Mouse (Mus musculus): ENCODE results near the gene Gm15023.
"Not testable (repeated sequence)": the region's sequence is repeated elsewhere in the genome, so short reads cannot be mapped to it uniquely, and the experiment has no call there.

The Gm15023 gene

DNA sequence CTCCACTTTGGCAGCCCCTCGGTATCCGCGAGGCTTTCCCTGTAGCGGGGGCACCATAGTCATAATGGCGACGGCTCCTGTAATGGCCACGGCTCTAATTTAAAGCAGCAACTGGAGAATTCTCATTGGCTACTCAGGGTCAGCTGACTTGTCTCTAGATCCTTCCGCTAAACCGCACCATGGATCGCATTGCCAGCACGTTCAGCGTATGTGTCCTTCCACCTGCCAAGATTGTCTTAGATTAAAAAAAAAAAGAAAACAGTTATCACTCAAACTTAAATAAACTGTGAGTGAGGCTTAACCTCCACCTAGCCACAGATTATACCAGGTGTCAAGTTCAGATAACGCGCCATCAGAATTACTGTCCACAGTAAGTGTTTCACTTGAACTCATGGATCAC lies at the start of gene Gm15023:
Gm15023 (minus strand) TSS at position 101 of the 400 bp plus-strand sequence.
- DNase-seq (ENCODE audit: low read depth, low spot score), result not testable (repeated sequence)

DNA sequence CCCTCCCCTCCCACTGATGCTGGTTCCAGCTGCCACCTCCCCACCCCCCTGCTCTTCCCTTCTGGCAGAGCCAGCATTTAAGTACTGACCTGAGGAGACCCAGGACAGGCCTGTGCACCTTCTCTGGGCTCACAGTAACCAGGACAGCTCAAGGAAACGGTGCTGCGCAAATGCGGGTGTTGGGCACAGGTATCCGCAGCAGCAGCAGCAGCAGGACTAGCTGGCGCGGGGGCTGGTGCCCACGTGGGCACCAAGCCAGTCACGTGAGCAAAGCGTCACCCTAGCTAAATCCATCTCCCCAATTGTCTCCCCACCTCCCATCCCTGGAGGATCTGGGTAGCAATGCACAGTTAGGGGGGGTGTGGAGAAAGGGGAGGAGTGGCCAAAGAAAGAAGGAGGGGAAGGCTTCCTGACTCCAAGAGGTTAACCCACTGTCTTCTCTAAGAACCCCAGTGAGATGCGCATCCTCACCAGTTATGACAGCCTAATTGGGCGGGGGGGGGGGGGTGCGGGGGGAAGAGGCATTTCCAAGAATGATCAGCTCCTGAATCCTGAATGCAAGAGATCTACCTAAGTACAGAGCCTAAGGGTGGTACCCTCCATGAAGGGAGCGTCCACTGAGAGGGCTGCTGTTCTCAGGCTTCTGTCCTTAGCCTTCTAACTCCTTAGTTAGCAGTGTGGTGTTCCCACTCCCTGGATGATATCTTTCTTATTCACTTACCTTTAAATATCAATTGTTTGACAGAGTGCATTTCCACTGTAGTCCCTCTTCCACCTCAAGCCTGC lies 33.2 kb upstream of the Gm15023 start, which contains the start of gene Tceal6:
Tceal6 (minus strand) TSS at position 252 of the 786 bp plus-strand sequence.
- DNase-seq (ENCODE audit: low read depth, low spot score), result peak; percentile 70

DNA sequence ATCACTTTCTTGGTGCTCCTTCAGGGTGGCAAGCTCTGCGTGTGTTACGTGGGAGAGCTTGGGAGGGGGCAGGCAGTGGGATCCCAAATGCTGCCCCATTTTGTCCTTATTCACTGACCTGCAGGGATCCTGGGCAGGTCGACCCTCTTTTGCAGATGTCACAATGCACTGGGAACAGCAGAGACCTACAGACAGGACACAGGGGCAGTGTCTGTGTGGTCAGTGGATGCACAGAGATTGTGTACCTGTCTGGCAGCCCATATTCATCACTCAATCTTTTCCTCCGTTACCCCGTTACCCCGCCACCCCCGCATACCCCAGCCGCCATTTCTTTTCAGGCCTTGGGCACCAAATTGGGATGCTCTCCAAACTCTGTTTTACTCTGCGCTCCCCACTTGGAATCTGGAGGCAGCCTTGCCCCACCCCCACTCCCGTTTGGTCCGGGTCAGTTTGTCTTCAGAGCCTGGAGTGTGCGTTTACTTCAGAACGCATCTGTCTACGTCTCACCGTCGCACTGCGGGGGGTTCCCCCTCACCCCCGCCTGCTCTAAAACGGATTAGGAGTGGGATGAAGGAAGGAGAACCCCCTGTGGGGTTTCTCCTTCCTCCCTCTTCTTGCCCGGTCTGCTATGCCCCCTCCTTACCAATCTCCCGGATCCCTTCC lies 32.5 kb upstream of the Gm15023 start:
- DNase-seq (ENCODE audit: low read depth, low spot score), result not testable (repeated sequence)

DNA sequence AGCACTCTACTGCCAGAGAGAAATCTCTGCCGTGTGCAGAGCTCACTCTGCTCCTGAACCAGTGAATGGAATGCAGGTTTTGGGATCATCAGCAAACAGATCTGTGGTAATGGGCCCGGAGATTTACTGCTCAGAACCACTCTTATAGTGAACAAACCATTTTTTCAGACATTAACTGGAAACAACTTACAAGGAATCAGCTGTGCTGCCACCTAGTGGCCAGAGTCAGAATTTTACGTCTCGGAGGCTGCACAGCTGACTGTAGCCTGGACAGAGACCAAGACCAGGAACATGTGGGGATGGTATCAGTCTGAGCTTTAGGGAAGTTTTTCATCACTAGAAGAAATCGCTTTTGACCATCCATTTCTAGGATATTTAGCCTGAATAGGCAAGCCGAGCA lies 12.5 kb upstream of the Gm15023 start:
- not testable (repeated sequence) for DNase-seq (ENCODE audit: low read depth, low spot score)

DNA sequence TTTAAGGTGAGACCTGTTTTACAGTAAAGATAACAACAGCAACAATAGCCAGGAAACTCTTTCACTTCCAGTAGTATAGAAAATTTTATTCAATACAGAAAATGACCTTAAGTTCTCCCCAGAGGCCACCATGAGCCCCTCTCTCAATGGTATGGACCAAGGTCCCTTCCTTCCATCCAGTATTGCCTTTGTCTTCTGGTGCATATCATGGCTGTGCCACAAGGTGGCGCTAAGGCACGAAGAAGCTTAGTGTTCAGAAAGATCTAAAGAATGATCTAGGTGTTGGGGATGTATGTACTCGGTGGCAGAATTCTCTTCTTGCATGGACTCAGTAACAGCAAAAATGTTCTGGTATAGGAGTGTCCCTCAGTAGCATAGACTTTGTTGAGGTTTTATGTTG lies 11.2 kb upstream of the Gm15023 start:
- DNase-seq (ENCODE audit: low read depth, low spot score), result not testable (repeated sequence)

Data from telencephalon, adult 2 months (tissue).